Mouse (Mus musculus) C2C12 (cell line): Measurements from ENCODE around the gene Ppp2r5e.

Experiments
- CTCF ChIP-seq: IDR thresholded peaks from one replicate; pipeline ENCODE4 v1.5.1; 2011; ENCODE audit not compliant: control insufficient read depth, insufficient read depth, insufficient read length
- MAX ChIP-seq: IDR thresholded peaks from one replicate; pipeline ENCODE4 v1.6.1; 2011; ENCODE audit warnings: mild to moderate bottlenecking, control low read depth

DNA sequence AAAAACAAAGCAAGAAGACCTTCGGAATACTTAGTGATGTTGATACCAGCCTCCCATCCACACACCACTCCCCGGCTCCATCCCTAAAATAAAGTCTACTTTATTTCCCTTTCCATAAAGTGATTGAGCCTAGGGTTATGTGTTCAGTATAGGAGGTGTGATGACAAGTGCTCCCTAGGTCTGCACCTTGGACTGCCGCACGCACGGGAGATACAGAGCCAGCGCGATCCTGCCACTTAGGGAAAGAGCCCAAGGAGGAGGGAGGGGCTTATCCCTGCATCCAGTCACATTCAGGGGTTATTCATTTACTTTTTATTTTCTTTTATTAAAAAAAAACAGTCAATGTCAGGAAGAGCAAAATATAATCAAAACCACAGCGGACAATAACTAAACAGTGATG lies 145.5 kb downstream of the Ppp2r5e start:
- TF ChIP-seq CTCF (no peak), MAX (no peak)
